Mouse (Mus musculus) E14TG2a.4 (cell line): ENCODE measurements around the gene Sema3b.

ENCODE experiments used
- H3K27me3 ChIP-seq: 2 replicates; pipeline ENCODE4 v1.6.1; 2014; ENCODE audit warnings: low read length, control low read depth; ENCODE audit not compliant: insufficient read depth
- H3K36me3 ChIP-seq: 2 replicates; pipeline ENCODE4 v1.6.1; 2014; ENCODE audit warnings: low read length, control low read depth; ENCODE audit not compliant: insufficient read depth
- H3K4me1 ChIP-seq: replicated peaks from 2 replicates; pipeline ENCODE4 v1.6.1; 2014; ENCODE audit warnings: low read depth, low read length, control low read depth
- H3K4me3 ChIP-seq: replicated peaks from 2 replicates; pipeline ENCODE4 v1.5.1; 2014; ENCODE audit warnings: mild to moderate bottlenecking, low read length
- H3K9me3 ChIP-seq: 2 replicates; pipeline ENCODE4 v1.6.1; 2014; ENCODE audit warnings: low read length, control low read depth
- CTCF ChIP-seq: conservative IDR thresholded peaks from 2 replicates; pipeline ENCODE4 v1.5.1; 2014; ENCODE audit warnings: low read length
- NANOG ChIP-seq: IDR thresholded peaks from 2 replicates; pipeline ENCODE4 v1.6.1; 2014; ENCODE audit warnings: borderline replicate concordance, low read length, mixed read lengths
- POU5F1 ChIP-seq: IDR thresholded peaks from 2 replicates; pipeline ENCODE4 v1.6.1; 2014; ENCODE audit warnings: low read length, borderline replicate concordance

Gene Sema3b

GRCm38 (mm10) chr9:107582509-107583062 is 26.4 kb downstream of the Sema3b start:
- H3K36me3 ChIP-seq, result peaks cover 36% of the 10 kb centered on the region
- TF ChIP-seq CTCF (no peak), NANOG (no peak), POU5F1 (no peak)
- H3K4me1 ChIP-seq, result peaks cover 64% of the 10 kb centered on the region
- H3K9me3 ChIP-seq, result no peaks in the 10 kb centered on the region
- no peak overlapping the region for H3K4me3 ChIP-seq
- no peaks in the 10 kb centered on the region for H3K27me3 ChIP-seq

- H3K9me3 ChIP-seq, result no peaks in the 10 kb centered on the region
- H3K4me3 ChIP-seq, result peak overlapping the region; percentile 83
- no peak for TF ChIP-seq CTCF
- TF ChIP-seq NANOG, result no peak
- no peak for TF ChIP-seq POU5F1
- H3K36me3 ChIP-seq, result peaks cover 36% of the 10 kb centered on the region
- peaks cover 71% of the 10 kb centered on the region for H3K4me1 ChIP-seq
- H3K27me3 ChIP-seq, result no peaks in the 10 kb centered on the region
These were observed 27.4 kb downstream of the Sema3b start for GRCm38 (mm10) chr9:107581584-107581983.

- no peaks in the 10 kb centered on the region for H3K27me3 ChIP-seq
- no peaks in the 10 kb centered on the region for H3K9me3 ChIP-seq
- peaks cover 75% of the 10 kb centered on the region for H3K4me1 ChIP-seq
- TF ChIP-seq POU5F1, result no peak
- TF ChIP-seq NANOG, result no peak
- TF ChIP-seq CTCF, result no peak
- peaks cover 36% of the 10 kb centered on the region for H3K36me3 ChIP-seq
- peak within 1 kb of the TSS; percentile 83 for H3K4me3 ChIP-seq
These were observed 28.3 kb downstream of the Sema3b start, which contains the start of gene Hyal3 for GRCm38 (mm10) chr9:107580501-107581317. Hyal3 (plus strand) TSS chr9:107580818.

GRCm38 (mm10) chr9:107579023-107579900 is 29.8 kb downstream of the Sema3b start:
- H3K9me3 ChIP-seq, result no peaks in the 10 kb centered on the region
- H3K27me3 ChIP-seq, result no peaks in the 10 kb centered on the region
- peaks cover 32% of the 10 kb centered on the region for H3K36me3 ChIP-seq
- no peak overlapping the region for H3K4me3 ChIP-seq
- TF ChIP-seq CTCF (no peak), NANOG (no peak), POU5F1 (no peak)
- H3K4me1 ChIP-seq, result peaks cover 85% of the 10 kb centered on the region

- H3K27me3 ChIP-seq, result no peaks in the 10 kb centered on the region
- peaks cover 85% of the 10 kb centered on the region for H3K4me1 ChIP-seq
- TF ChIP-seq NANOG, result no peak
- no peak for TF ChIP-seq CTCF
- no peak for TF ChIP-seq POU5F1
- H3K9me3 ChIP-seq, result no peaks in the 10 kb centered on the region
- H3K36me3 ChIP-seq, result peaks cover 26% of the 10 kb centered on the region
- peak within 1 kb of the TSS; percentile 77; the same call in 1 of the 2 replicates for H3K4me3 ChIP-seq
These were observed 30.4 kb downstream of the Sema3b start, which contains the start of gene Naa80 for GRCm38 (mm10) chr9:107578587-107578986. Naa80 (plus strand) TSS chr9:107578887.

GRCm38 (mm10) chr9:107577871-107578270 is 31.2 kb downstream of the Sema3b start:
- no peaks in the 10 kb centered on the region for H3K9me3 ChIP-seq
- peak overlapping the region; percentile 77; the same call in 1 of the 2 replicates for H3K4me3 ChIP-seq
- H3K27me3 ChIP-seq, result no peaks in the 10 kb centered on the region
- H3K4me1 ChIP-seq, result peaks cover 82% of the 10 kb centered on the region
- H3K36me3 ChIP-seq, result peaks cover 23% of the 10 kb centered on the region
- TF ChIP-seq NANOG, result no peak
- TF ChIP-seq CTCF, result no peak
- no peak for TF ChIP-seq POU5F1

- TF ChIP-seq NANOG, result no peak
- no peak for TF ChIP-seq POU5F1
- TF ChIP-seq CTCF, result no peak
- H3K4me1 ChIP-seq, result peaks cover 78% of the 10 kb centered on the region
- H3K27me3 ChIP-seq, result no peaks in the 10 kb centered on the region
- H3K4me3 ChIP-seq, result peak within 1 kb of the TSS; percentile 77
- H3K36me3 ChIP-seq, result peaks cover 30% of the 10 kb centered on the region
- H3K9me3 ChIP-seq, result no peaks in the 10 kb centered on the region
These were observed 32.5 kb downstream of the Sema3b start, which contains the start of gene Hyal1 for GRCm38 (mm10) chr9:107576357-107577107. Hyal1 (plus strand) TSS chr9:107576927.
